Mouse (Mus musculus) midbrain, embryonic 13.5 days (tissue): ENCODE results near the gene Abcg8. TPM values are rescaled to one million over a fixed set of nuclear protein-coding genes. Genes with fewer than 3 reads are reported as not detected.
A peak's percentile ranks its signal among the peaks of the same experiment; 100 is the strongest.

Experiments used
- ATAC-seq: fragments of 200-750 bp; cut with Nextera tagmentation; 2 replicates; pipeline ENCODE4 v1.8.0; 2017; ENCODE audit warnings: mild to moderate bottlenecking, moderate TSS enrichment, moderate library complexity
- H3K27ac ChIP-seq: fragments of 300-500 bp; sonication (generic); 2 replicates; pipeline ENCODE4 v1.5.1; 2015; ENCODE audit warnings: inconsistent platforms, mild to moderate bottlenecking, moderate library complexity
- H3K27me3 ChIP-seq: fragments of 300-500 bp; sonication (generic); 2 replicates; pipeline ENCODE4 v1.6.1; 2015; ENCODE audit warnings: mild to moderate bottlenecking, inconsistent platforms
- H3K36me3 ChIP-seq: fragments of 300-500 bp; sonication (generic); 2 replicates; pipeline ENCODE4 v1.6.1; 2015; ENCODE audit warnings: mild to moderate bottlenecking, inconsistent platforms
- H3K4me1 ChIP-seq: fragments of 300-500 bp; sonication (generic); replicated peaks from 2 replicates; pipeline ENCODE4 v1.6.1; 2015; ENCODE audit warnings: inconsistent platforms
- H3K4me2 ChIP-seq: fragments of 300-500 bp; sonication (generic); replicated peaks from 2 replicates; pipeline ENCODE4 v1.6.1; 2015; ENCODE audit warnings: moderate library complexity, mild to moderate bottlenecking, inconsistent platforms
- H3K4me3 ChIP-seq: fragments of 300-500 bp; sonication (generic); replicated peaks from 2 replicates; pipeline ENCODE4 v1.5.1; 2015; ENCODE audit warnings: mild to moderate bottlenecking, inconsistent platforms
- H3K9ac ChIP-seq: fragments of 300-500 bp; sonication (generic); replicated peaks from 2 replicates; pipeline ENCODE4 v1.6.1; 2015; ENCODE audit warnings: mild to moderate bottlenecking, inconsistent platforms
- H3K9me3 ChIP-seq: fragments of 300-500 bp; sonication (generic); 2 replicates; pipeline ENCODE4 v1.6.1; 2016; ENCODE audit warnings: mild to moderate bottlenecking, inconsistent platforms
- WGBS: fragments of 180-500 bp; shearing (Covaris S2); methylation state at CpG from one replicate; pipeline ENCODE4 v1.1.7; 2015; 5-methylcytosine and 5-hydroxymethylcytosine counted together
- polyA plus RNA-seq: library from polyadenylated mRNA; unstranded; fragments of >200 nt; fragmentation: Nextera tagmentation; extraction: Ambion mirVana; gene quantifications from 2 replicates; pipeline ENCODE4 v1.2.1, GENCODE M21; 2015

The Abcg8 gene
- polyA plus RNA-seq, 1 experiment from 2014 or later, result 0.11 TPM

GRCm38 (mm10) chr17:84745001-84745400 is 68.9 kb downstream of the Abcg8 start:
- Histone ChIP-seq H3K4me2 (no peak overlapping the region), H3K9ac (no peak overlapping the region), H3K27me3 (no peaks in the 10 kb centered on the region), H3K36me3 (peaks cover 7% of the 10 kb centered on the region), H3K4me1 (peaks cover 41% of the 10 kb centered on the region), H3K4me3 (no peak overlapping the region), H3K27ac (no peak overlapping the region), H3K9me3 (no peaks in the 10 kb centered on the region)
- 48% methylated on average over 9 of the region's 9 CpGs for WGBS
- ATAC-seq, result no peak

- Histone ChIP-seq H3K27me3 (no peaks in the 10 kb centered on the region), H3K4me2 (no peak overlapping the region), H3K4me3 (no peak overlapping the region), H3K9ac (no peak overlapping the region), H3K4me1 (peaks cover 60% of the 10 kb centered on the region), H3K27ac (peak overlapping the region; percentile 40), H3K9me3 (no peaks in the 10 kb centered on the region), H3K36me3 (peaks cover 11% of the 10 kb centered on the region)
- no peak for ATAC-seq
- 65% methylated on average over 6 of the region's 6 CpGs for WGBS
Observed at GRCm38 (mm10) chr17:84747212-84747611, 71.1 kb downstream of the Abcg8 start.

GRCm38 (mm10) chr17:84748152-84748682 is 72.1 kb downstream of the Abcg8 start:
- peaks cover 61% of the 10 kb centered on the region for H3K4me1 ChIP-seq

GRCm38 (mm10) chr17:84749297-84749696 is 73.2 kb downstream of the Abcg8 start:
- Histone ChIP-seq H3K36me3 (peaks cover 11% of the 10 kb centered on the region), H3K9me3 (no peaks in the 10 kb centered on the region), H3K9ac (no peak overlapping the region), H3K27ac (no peak overlapping the region), H3K4me1 (peaks cover 61% of the 10 kb centered on the region), H3K4me2 (no peak overlapping the region), H3K27me3 (no peaks in the 10 kb centered on the region), H3K4me3 (no peak overlapping the region)
- 50% methylated on average over 8 of the region's 8 CpGs for WGBS
- peak; percentile 69 for ATAC-seq

More at GRCm38 (mm10) chr17:84748152-84748682, 72.1 kb downstream of the Abcg8 start:
- Histone ChIP-seq H3K4me2 (no peak overlapping the region), H3K4me3 (no peak overlapping the region), H3K9ac (no peak overlapping the region), H3K9me3 (no peaks in the 10 kb centered on the region), H3K36me3 (peaks cover 11% of the 10 kb centered on the region), H3K27ac (peak overlapping the region; percentile 45; the same call in 1 of the 2 replicates), H3K27me3 (no peaks in the 10 kb centered on the region)
- 82% methylated on average over 9 of the region's 9 CpGs for WGBS
- no peak for ATAC-seq

Other genes starting within 250 kb of the Abcg8 start
- 6.8 and 7.6 TPM in 2 replicates for gene Thada, start 210.1 kb upstream of the Abcg8 start, polyA plus RNA-seq
- gene Plekhh2, start 164.4 kb upstream of the Abcg8 start, polyA plus RNA-seq, result 1.6 and 1.7 TPM in 2 replicates
- 33.3 and 35.9 TPM in 2 replicates for gene Dync2li1, start 49.8 kb upstream of the Abcg8 start, polyA plus RNA-seq
- gene Abcg5, start 6.7 kb downstream of the Abcg8 start, polyA plus RNA-seq, result 1.1 and 3.0 TPM in 2 replicates
- gene Lrpprc, start 114.5 kb downstream of the Abcg8 start, polyA plus RNA-seq, result 42.0 and 44.3 TPM in 2 replicates